Comparison of ENCODE assay signal across 26 mouse cellular contexts in the genomic region with DNA sequence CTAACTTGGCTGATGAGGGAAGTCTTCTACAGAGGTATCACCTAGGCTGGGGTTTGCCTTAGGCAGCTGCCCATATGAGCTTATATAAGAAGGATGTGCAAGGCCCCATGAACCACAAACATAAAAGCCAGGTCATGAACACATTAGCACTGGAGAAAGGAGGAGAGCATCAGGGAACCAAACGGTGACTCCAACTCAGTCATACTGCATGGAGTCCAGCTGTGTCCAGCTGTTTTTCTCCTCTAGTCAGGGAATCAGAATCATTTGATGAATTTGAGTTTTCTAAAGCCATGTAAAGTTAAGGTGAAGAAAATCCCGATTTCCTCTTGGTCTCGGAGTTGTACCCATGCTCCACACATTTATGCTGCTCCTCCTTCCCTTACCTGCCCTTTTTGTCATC.
DNase-seq lines count a peak whose midpoint lies in the region; ATAC-seq and TF ChIP-seq lines count a peak whose summit lies in the region.
"Had no signal": no experiment of that assay in that cellular context is flagged by ENCODE, and none has a peak within 500 bp of the region (broad histone marks: within the 10 kb centered on the region; RNA-seq: fewer than 3 reads in every experiment).

No protein-coding gene starts in this region.

- no peak overlapping the region for H3K4me2 ChIP-seq in lung, embryonic 14.5 days
- no peak overlapping the region for H3K4me2 ChIP-seq in intestine, embryonic 15.5 days (replicated peaks)
- H3K4me2 ChIP-seq in stomach, embryonic 15.5 days: no peak overlapping the region
- H3K4me2 ChIP-seq: limb, embryonic 12.5 days; liver, embryonic 12.5 days; midbrain, embryonic 15.5 days; neural tube, embryonic 12.5 days had no signal

- H3K27me3 ChIP-seq in lung, embryonic 14.5 days (ENCODE audit: insufficient read depth, low read length): no peaks in the 10 kb centered on the region
- no peaks in the 10 kb centered on the region for H3K27me3 ChIP-seq in intestine, embryonic 15.5 days (replicated peaks)
- H3K27me3 ChIP-seq in stomach, embryonic 15.5 days (replicated peaks): no peaks in the 10 kb centered on the region
- H3K27me3 ChIP-seq: limb, embryonic 12.5 days; liver, embryonic 12.5 days; midbrain, embryonic 15.5 days; neural tube, embryonic 12.5 days had no signal

- peaks cover 7% of the 10 kb centered on the region; the same call in 1 of the 2 replicates for H3K4me1 ChIP-seq in lung, embryonic 14.5 days (ENCODE audit: insufficient read depth)
- H3K4me1 ChIP-seq in intestine, embryonic 15.5 days (replicated peaks): peaks cover 7% of the 10 kb centered on the region
- 0 out of 2 replicates have a peak, but pooled peaks cover 6% of the 10 kb centered on the region for H3K4me1 ChIP-seq in stomach, embryonic 15.5 days
- H3K4me1 ChIP-seq: embryonic facial prominence, embryonic 10.5 days; hindbrain, embryonic 10.5 days; limb, embryonic 12.5 days; liver, embryonic 12.5 days; midbrain, embryonic 15.5 days; neural tube, embryonic 12.5 days had no signal

- H3K27ac ChIP-seq in lung, embryonic 14.5 days (ENCODE audit: low read depth): no peak overlapping the region
- no peak overlapping the region; the same call in 1 of the 2 replicates for H3K27ac ChIP-seq in intestine, embryonic 15.5 days
- H3K27ac ChIP-seq in stomach, embryonic 15.5 days: peak overlapping the region; percentile 57; the same call in 1 of the 2 replicates
- H3K27ac ChIP-seq: embryonic facial prominence, embryonic 10.5 days; hindbrain, embryonic 10.5 days; limb, embryonic 12.5 days; liver, embryonic 12.5 days; macrophage; midbrain, embryonic 15.5 days; neural tube, embryonic 12.5 days had no signal

- no peaks in the 10 kb centered on the region for H3K36me3 ChIP-seq in lung, embryonic 14.5 days (ENCODE audit: insufficient read depth)
- H3K36me3 ChIP-seq in intestine, embryonic 15.5 days: no peaks in the 10 kb centered on the region
- no peaks in the 10 kb centered on the region for H3K36me3 ChIP-seq in stomach, embryonic 15.5 days
- H3K36me3 ChIP-seq: embryonic facial prominence, embryonic 10.5 days; hindbrain, embryonic 10.5 days; limb, embryonic 12.5 days; liver, embryonic 12.5 days; midbrain, embryonic 15.5 days; neural tube, embryonic 12.5 days had no signal

- no peak overlapping the region for H3K9ac ChIP-seq in lung, embryonic 14.5 days
- no peak overlapping the region for H3K9ac ChIP-seq in intestine, embryonic 15.5 days
- no peak overlapping the region for H3K9ac ChIP-seq in stomach, embryonic 15.5 days
- H3K9ac ChIP-seq: limb, embryonic 12.5 days; liver, embryonic 12.5 days; midbrain, embryonic 15.5 days; neural tube, embryonic 12.5 days had no signal

- no peak; the same call in 1 of the 2 replicates for ATAC-seq in lung, embryonic 14.5 days (ENCODE audit: insufficient read depth)
- peak; percentile 28; the same call in 1 of the 2 replicates for ATAC-seq in intestine, embryonic 15.5 days
- 0 out of 2 replicates have a peak, but pooled peaks have one; percentile 47 for ATAC-seq in stomach, embryonic 15.5 days (ENCODE audit: insufficient read depth, low FRiP score, low read depth)
- ATAC-seq: CD4-positive, CD25-positive, alpha-beta regulatory T cell, adult 4 months; forebrain, embryonic 16.5 days; hindbrain, embryonic 16.5 days; liver, embryonic 12.5 days; midbrain, embryonic 15.5 days had no signal

- intact Hi-C loops in heart, postnatal 10 days (cut with DNase I): no loop called here

- 51% methylated on average over 3 of the region's 3 CpGs for WGBS in lung, embryonic 14.5 days
- WGBS in intestine, embryonic 15.5 days: 67% methylated on average over 3 of the region's 3 CpGs
- 40% methylated on average over 3 of the region's 3 CpGs for whole genome bisulfite sequencing in stomach, embryonic 15.5 days

- no peak overlapping the region for H3K4me3 ChIP-seq in lung, embryonic 14.5 days (ENCODE audit: low read depth, low read length)
- no peak overlapping the region for H3K4me3 ChIP-seq in intestine, embryonic 15.5 days (replicated peaks)
- H3K4me3 ChIP-seq in stomach, embryonic 15.5 days (replicated peaks): no peak overlapping the region
- H3K4me3 ChIP-seq: embryonic facial prominence, embryonic 10.5 days; hindbrain, embryonic 10.5 days; limb, embryonic 12.5 days; liver, embryonic 12.5 days; midbrain, embryonic 15.5 days; neural tube, embryonic 12.5 days had no signal

- no peak for TF ChIP-seq CTCF in lung, embryonic 14.5 days (IDR thresholded peaks at IDR 0.05; ENCODE audit: low read depth)

- no peaks in the 10 kb centered on the region for H3K9me3 ChIP-seq in lung, embryonic 14.5 days (ENCODE audit: low read depth, low read length)
- no peaks in the 10 kb centered on the region for H3K9me3 ChIP-seq in intestine, embryonic 15.5 days
- no peaks in the 10 kb centered on the region for H3K9me3 ChIP-seq in stomach, embryonic 15.5 days
- H3K9me3 ChIP-seq: embryonic facial prominence, embryonic 10.5 days; hindbrain, embryonic 10.5 days; limb, embryonic 12.5 days; liver, embryonic 12.5 days; midbrain, embryonic 15.5 days; neural tube, embryonic 12.5 days had no signal

- DNase-seq in heart, postnatal 10 days: peak; percentile 46 to 48
- no peak for DNase-seq in heart, adult 8-10 months (ENCODE audit: low spot score)
- peak; percentile 70 for DNase-seq in lung, embryonic 14.5 days
- no peak for DNase-seq in lung, postnatal 14 days
- no peak for DNase-seq in urinary bladder, adult 18-20 months (ENCODE audit: low spot score in 2 of 2)
- DNase-seq: adrenal gland, postnatal 25 days; cerebellum, adult 9-10 months; gastrocnemius, postnatal 10 days; kidney, adult 18-20 months; retina, postnatal 1 day; right cerebral cortex, postnatal 25 days; spleen, adult 18-20 months; thymus, adult 18-20 months; thymus, postnatal 36 days had no signal

Comparison
In these comparisons a context has a peak if more than half of its experiments do, and no peak if none do; other contexts are left out.
1. DNase-seq: peak in heart, postnatal 10 days (2 of 2) and lung, embryonic 14.5 days (single experiment); none in heart, adult 8-10 months (single experiment), lung, postnatal 14 days (single experiment) and urinary bladder, adult 18-20 months (0 of 2).